Mouse (Mus musculus) limb, embryonic 10.5 days (tissue): ENCODE measurements around the gene Ugt1a7c. TPM values are rescaled to one million over a fixed set of nuclear protein-coding genes. Genes with fewer than 3 reads are reported as not detected.

Experiments
- DNase-seq: peaks from one replicate; pipeline ENCODE4 v3.0.0-alpha.2; 2017; ENCODE audit warnings: low spot score
- H3K27ac ChIP-seq: fragments of 300-500 bp; sonication (generic); 2 replicates; pipeline ENCODE4 v1.5.1; 2016; ENCODE audit warnings: mild to moderate bottlenecking
- H3K27me3 ChIP-seq: fragments of 300-500 bp; sonication (generic); 2 replicates; pipeline ENCODE4 v1.6.1; 2016; ENCODE audit warnings: low read depth, mild to moderate bottlenecking; ENCODE audit not compliant: poor library complexity, severe bottlenecking
- H3K36me3 ChIP-seq: fragments of 300-500 bp; sonication (generic); 2 replicates; pipeline ENCODE4 v1.6.1; 2016; ENCODE audit warnings: mild to moderate bottlenecking, moderate library complexity
- H3K4me1 ChIP-seq: fragments of 300-500 bp; sonication (generic); 2 replicates; pipeline ENCODE4 v1.6.1; 2016
- H3K4me3 ChIP-seq: fragments of 300-500 bp; sonication (generic); 2 replicates; pipeline ENCODE4 v1.5.1; 2016; ENCODE audit warnings: mild to moderate bottlenecking, moderate library complexity
- H3K9me3 ChIP-seq: fragments of 300-500 bp; sonication (generic); replicated peaks from 2 replicates; pipeline ENCODE4 v1.6.1; 2016; ENCODE audit warnings: mild to moderate bottlenecking
- WGBS: fragments of 180-500 bp; shearing (Covaris S2); methylation state at CpG from one replicate; pipeline ENCODE4 v1.1.7; 2016; 5-methylcytosine and 5-hydroxymethylcytosine counted together
- polyA plus RNA-seq: library from polyadenylated mRNA; unstranded; fragments of >200 nt; fragmentation: Nextera tagmentation; extraction: Ambion mirVana; gene quantifications from 2 replicates; pipeline ENCODE4 v1.2.1, GENCODE M21; 2016

The Ugt1a7c gene
- polyA plus RNA-seq, 1 experiment from 2014 or later = 0.61 TPM

DNA sequence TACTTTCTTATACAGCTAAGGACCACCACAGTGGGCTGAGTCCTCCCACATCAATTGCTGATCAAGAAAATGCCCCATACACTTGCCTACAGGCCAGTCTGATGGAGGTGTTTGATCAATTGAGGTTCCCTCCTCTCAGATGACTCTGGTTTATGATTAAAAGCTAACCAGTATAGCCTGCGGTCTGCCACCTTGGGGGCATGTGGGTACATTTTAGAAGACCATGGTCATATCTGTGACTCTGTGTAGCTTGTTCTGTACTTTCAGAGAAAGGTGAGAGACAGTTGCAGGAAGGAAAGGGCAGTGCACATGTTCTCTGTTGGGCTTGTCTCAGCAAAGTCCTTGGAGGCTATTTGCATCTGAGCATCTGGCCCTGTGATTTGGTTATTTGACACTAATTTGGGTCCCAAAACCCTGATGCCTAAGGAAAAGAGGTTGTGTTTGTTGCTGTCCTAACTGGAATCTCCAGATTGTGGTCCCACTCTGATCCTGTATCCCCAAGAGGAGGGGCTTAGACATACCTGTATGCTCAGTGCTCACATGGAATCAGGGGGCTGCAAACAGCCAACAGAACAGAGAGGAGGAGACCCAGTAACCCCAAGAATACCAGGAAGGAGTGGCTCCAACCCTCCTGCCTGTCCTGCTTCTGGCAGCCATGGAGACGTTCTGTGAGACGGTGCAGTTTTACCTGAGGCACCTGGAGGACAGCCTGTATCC lies 138.0 kb downstream of the Ugt1a7c start:
- H3K27ac ChIP-seq = no peak overlapping the region
- no peaks in the 10 kb centered on the region for H3K27me3 ChIP-seq
- H3K4me3 ChIP-seq = no peak overlapping the region
- 60% methylated on average over 3 of the region's 3 CpGs for WGBS
- H3K9me3 ChIP-seq = peaks cover 90% of the 10 kb centered on the region
- no peaks in the 10 kb centered on the region for H3K4me1 ChIP-seq
- DNase-seq = no peak
- H3K36me3 ChIP-seq = no peaks in the 10 kb centered on the region

DNA sequence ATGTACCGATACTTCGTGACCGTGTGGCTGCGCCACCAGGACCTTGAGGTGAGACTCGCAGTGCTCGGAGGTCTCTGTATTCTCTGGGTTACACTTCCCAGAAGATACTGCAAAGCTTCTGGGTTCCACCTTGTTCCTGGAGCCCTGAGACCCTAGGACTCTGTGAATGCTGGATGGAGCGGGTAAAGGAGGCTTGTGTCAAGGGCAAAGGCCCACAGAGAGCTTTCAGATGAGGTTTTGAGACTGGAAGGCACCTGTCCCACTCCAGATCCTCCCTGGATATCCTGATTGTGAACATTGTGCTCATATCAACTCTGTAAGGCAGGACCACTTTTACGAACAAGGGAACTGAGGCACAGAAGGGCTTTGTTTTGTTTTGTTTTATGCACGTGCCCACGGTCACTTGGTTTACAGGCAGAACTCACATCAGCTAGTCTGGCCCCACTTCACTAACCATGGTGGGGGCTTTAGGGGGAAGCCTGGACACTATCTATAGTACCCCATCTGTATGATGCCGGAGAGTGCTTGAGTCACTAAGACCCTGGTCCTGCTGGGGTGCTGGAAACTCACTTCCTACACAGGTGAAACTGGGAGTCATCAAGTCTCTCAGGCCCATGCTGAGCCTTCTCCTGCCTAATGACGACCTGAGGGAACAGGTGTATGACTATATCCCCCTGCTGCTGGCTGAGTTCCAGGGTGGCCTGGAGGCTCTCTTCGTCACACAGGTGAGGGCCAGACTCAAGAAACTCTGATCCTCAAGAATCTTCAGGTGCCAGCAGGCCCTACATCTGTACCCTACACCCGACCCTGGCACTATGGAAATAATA lies 138.8 kb downstream of the Ugt1a7c start:
- no peaks in the 10 kb centered on the region for H3K27me3 ChIP-seq
- no peak overlapping the region for H3K4me3 ChIP-seq
- WGBS = 72% methylated on average over 14 of the region's 14 CpGs
- H3K27ac ChIP-seq = no peak overlapping the region
- DNase-seq = no peak
- H3K4me1 ChIP-seq = no peaks in the 10 kb centered on the region
- peaks cover 91% of the 10 kb centered on the region for H3K9me3 ChIP-seq
- H3K36me3 ChIP-seq = no peaks in the 10 kb centered on the region

- no peak overlapping the region for H3K4me3 ChIP-seq
Measured at GRCm38 (mm10) chr1:88234248-88234610, 139.4 kb downstream of the Ugt1a7c start.

GRCm38 (mm10) chr1:88234646-88235045 lies 139.8 kb downstream of the Ugt1a7c start:
- no peaks in the 10 kb centered on the region for H3K27me3 ChIP-seq

More at GRCm38 (mm10) chr1:88234248-88234610, 139.4 kb downstream of the Ugt1a7c start:
- no peaks in the 10 kb centered on the region for H3K4me1 ChIP-seq
- no peaks in the 10 kb centered on the region for H3K36me3 ChIP-seq
- WGBS = 67% methylated on average over 4 of the region's 4 CpGs
- DNase-seq = no peak
- no peaks in the 10 kb centered on the region for H3K27me3 ChIP-seq
- H3K9me3 ChIP-seq = peaks cover 90% of the 10 kb centered on the region
- H3K27ac ChIP-seq = no peak overlapping the region

GRCm38 (mm10) chr1:88235046-88235893 lies 140.4 kb downstream of the Ugt1a7c start:
- H3K27ac ChIP-seq = no peak overlapping the region
- WGBS = 68% methylated on average over 11 of the region's 11 CpGs
- DNase-seq = no peak

More at GRCm38 (mm10) chr1:88234646-88235045, 139.8 kb downstream of the Ugt1a7c start:
- H3K27ac ChIP-seq = no peak overlapping the region
- 47% methylated on average over 5 of the region's 5 CpGs for WGBS
- H3K9me3 ChIP-seq = peaks cover 90% of the 10 kb centered on the region
- H3K4me3 ChIP-seq = no peak overlapping the region
- H3K4me1 ChIP-seq = no peaks in the 10 kb centered on the region
- DNase-seq = no peak
- H3K36me3 ChIP-seq = no peaks in the 10 kb centered on the region

DNA sequence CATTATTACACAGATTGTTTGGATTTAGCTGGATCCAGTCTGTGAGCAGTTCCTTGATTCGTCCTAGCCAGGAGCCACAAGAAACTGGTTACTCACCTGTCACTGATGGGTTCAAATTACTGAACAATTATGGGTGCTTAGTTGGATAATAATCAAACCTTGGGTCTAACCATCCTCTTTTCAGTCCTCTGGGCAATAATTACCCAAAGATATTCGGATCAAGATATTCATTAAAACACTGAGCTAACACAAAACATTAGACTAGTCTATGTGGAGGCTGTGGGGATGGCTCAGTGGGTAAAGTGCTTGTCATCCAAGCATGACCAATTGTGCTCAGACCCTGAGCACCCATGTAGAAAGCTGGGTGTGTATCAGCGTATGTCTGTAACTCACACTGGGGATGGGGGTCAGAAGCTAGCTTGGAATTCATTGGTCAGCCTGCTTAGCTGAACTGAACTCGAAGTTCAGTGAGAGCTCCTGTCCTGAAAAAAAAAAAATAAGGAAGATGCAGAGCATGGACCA lies 141.1 kb downstream of the Ugt1a7c start:
- no peaks in the 10 kb centered on the region for H3K27me3 ChIP-seq
- no peak overlapping the region for H3K4me3 ChIP-seq
- no peak for DNase-seq
- H3K9me3 ChIP-seq = peaks cover 91% of the 10 kb centered on the region
- no peaks in the 10 kb centered on the region for H3K4me1 ChIP-seq
- WGBS = 71% methylated on average over 4 of the region's 4 CpGs
- no peak overlapping the region for H3K27ac ChIP-seq
- no peaks in the 10 kb centered on the region for H3K36me3 ChIP-seq

More at GRCm38 (mm10) chr1:88235046-88235893, 140.4 kb downstream of the Ugt1a7c start:
- H3K36me3 ChIP-seq = no peaks in the 10 kb centered on the region
- H3K9me3 ChIP-seq = peaks cover 90% of the 10 kb centered on the region
- no peak overlapping the region for H3K4me3 ChIP-seq
- no peaks in the 10 kb centered on the region for H3K27me3 ChIP-seq
- H3K4me1 ChIP-seq = no peaks in the 10 kb centered on the region

DNA sequence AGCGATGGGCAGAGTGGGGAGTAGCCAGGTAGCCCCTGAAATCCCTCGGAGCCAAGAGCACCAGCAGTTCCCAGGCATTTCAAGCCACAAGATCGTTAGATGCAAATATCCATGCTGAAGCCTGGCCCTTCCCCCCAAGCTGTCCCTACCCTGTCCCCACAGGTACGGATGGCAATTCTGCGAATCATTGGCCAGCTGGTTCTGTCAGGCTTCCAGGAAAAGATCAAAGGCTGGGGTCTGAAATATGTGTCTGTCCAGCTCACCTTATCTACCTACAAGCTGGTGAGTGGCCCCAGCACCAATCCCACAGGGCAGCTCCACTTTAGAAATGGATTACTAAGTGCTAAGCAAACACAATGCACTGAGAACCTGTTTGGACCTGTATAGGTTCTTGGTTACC lies 142.4 kb downstream of the Ugt1a7c start:
- no peak for DNase-seq
- Histone ChIP-seq H3K27ac (no peak overlapping the region), H3K27me3 (no peaks in the 10 kb centered on the region), H3K4me3 (no peak overlapping the region), H3K36me3 (no peaks in the 10 kb centered on the region), H3K9me3 (peaks cover 87% of the 10 kb centered on the region), H3K4me1 (no peaks in the 10 kb centered on the region)
- WGBS = 79% methylated on average over 5 of the region's 5 CpGs

GRCm38 (mm10) chr1:88238771-88239170 lies 143.9 kb downstream of the Ugt1a7c start:
- H3K36me3 ChIP-seq = no peaks in the 10 kb centered on the region
- H3K4me1 ChIP-seq = no peaks in the 10 kb centered on the region
- H3K9me3 ChIP-seq = peaks cover 85% of the 10 kb centered on the region
- H3K4me3 ChIP-seq = no peak overlapping the region
- 83% methylated on average over 6 of the region's 6 CpGs for WGBS
- DNase-seq = no peak
- no peak overlapping the region for H3K27ac ChIP-seq
- H3K27me3 ChIP-seq = no peaks in the 10 kb centered on the region

GRCm38 (mm10) chr1:88240072-88240471 lies 145.2 kb downstream of the Ugt1a7c start:
- H3K27me3 ChIP-seq = no peaks in the 10 kb centered on the region
- no peaks in the 10 kb centered on the region for H3K36me3 ChIP-seq
- no peaks in the 10 kb centered on the region for H3K4me1 ChIP-seq
- H3K27ac ChIP-seq = no peak overlapping the region
- 77% methylated on average over 5 of the region's 5 CpGs for WGBS
- no peak overlapping the region for H3K4me3 ChIP-seq
- DNase-seq = no peak
- peaks cover 85% of the 10 kb centered on the region for H3K9me3 ChIP-seq

DNA sequence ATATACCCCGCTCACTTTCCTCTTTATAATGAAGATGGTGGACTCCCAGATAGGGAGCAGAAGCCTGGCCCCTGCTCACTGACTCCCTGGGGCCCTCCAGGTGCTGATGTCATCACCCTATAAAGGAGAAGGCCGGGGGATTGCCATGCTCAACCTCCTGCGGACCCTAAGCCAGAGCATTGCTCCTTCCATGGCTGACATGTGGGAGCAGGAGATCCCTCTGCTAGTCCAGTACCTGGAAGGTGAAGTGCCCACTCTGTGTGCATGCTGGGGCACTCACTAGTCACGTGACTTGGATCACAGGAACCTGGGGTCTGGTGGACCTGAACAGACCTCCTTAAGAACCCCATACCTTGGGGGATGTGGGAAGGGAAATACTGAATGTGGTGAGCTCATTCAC lies 145.7 kb downstream of the Ugt1a7c start:
- no peaks in the 10 kb centered on the region for H3K36me3 ChIP-seq
- no peak for DNase-seq
- H3K27me3 ChIP-seq = no peaks in the 10 kb centered on the region
- H3K27ac ChIP-seq = no peak overlapping the region
- no peak overlapping the region for H3K4me3 ChIP-seq
- 82% methylated on average over 4 of the region's 4 CpGs for WGBS
- H3K9me3 ChIP-seq = peaks cover 84% of the 10 kb centered on the region
- H3K4me1 ChIP-seq = no peaks in the 10 kb centered on the region

GRCm38 (mm10) chr1:88243861-88244260 lies 149.0 kb downstream of the Ugt1a7c start:
- no peak overlapping the region for H3K27ac ChIP-seq
- no peak for DNase-seq
- WGBS = 69% methylated on average over 5 of the region's 5 CpGs

GRCm38 (mm10) chr1:88245881-88246280 lies 151.0 kb downstream of the Ugt1a7c start:
- H3K9me3 ChIP-seq = peaks cover 82% of the 10 kb centered on the region
- no peaks in the 10 kb centered on the region for H3K27me3 ChIP-seq
- WGBS = 78% methylated on average over 6 of the region's 6 CpGs
- H3K27ac ChIP-seq = no peak overlapping the region
- no peak for DNase-seq
- no peak overlapping the region for H3K4me3 ChIP-seq
- H3K36me3 ChIP-seq = no peaks in the 10 kb centered on the region
- H3K4me1 ChIP-seq = no peaks in the 10 kb centered on the region

More at GRCm38 (mm10) chr1:88243861-88244260, 149.0 kb downstream of the Ugt1a7c start:
- Histone ChIP-seq H3K9me3 (peaks cover 81% of the 10 kb centered on the region), H3K4me3 (no peak overlapping the region), H3K27me3 (no peaks in the 10 kb centered on the region), H3K36me3 (no peaks in the 10 kb centered on the region), H3K4me1 (no peaks in the 10 kb centered on the region)
